Mouse (Mus musculus) lung, adult 2 months (tissue): ENCODE results near the gene Prnd.

Experiments
- CTCF ChIP-seq: fragments of 200-500 bp; IDR thresholded peaks from 2 replicates; pipeline ENCODE4 v1.5.1; 2011; ENCODE audit warnings: mild to moderate bottlenecking, low read length, control low read depth; ENCODE audit not compliant: insufficient read depth
- POLR2A ChIP-seq: fragments of 200-500 bp; IDR thresholded peaks from 2 replicates; pipeline ENCODE4 v1.6.1; 2011; ENCODE audit warnings: low read depth, mild to moderate bottlenecking, control low read depth, low read length, borderline replicate concordance; ENCODE audit errors: extremely low read depth

DNA sequence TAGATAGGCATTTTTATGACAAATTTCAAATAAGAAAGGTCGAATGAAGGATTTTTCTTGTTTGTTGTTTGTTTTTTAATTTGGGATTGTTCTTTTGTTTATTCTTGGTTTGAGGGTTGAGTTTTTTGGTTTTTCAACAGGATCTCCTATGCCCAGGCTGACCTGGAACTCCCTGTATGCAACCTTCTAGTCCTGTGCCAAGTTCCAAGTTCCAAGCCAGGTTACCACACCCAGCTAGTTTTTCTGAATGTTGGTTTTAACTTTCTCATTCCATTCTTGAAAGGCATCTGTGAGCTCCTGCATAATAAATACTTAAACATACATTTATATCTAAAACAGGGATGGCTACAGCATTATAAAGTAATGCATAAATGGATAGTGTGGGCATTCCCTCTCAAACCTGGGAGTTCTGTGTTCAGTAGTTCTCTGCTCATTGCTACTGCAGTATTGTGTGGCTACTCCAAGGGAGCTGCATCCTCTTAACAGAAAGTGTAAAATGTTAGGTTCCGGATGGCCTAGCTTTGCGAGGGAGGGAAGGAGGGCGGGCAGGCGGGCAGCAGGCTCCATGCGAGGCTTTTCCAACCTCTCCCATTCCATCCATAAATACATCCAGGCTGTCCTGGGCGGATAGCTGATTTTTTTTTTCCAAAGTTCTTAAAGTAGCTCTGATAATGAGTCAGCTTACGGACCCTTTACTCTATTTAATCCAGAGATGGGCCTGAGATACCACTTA is 38.0 kb upstream of the Prnd start:
- TF ChIP-seq POLR2A (no peak), CTCF (no peak)
